Mouse (Mus musculus): ENCODE results near the gene Foxp1.

DNA sequence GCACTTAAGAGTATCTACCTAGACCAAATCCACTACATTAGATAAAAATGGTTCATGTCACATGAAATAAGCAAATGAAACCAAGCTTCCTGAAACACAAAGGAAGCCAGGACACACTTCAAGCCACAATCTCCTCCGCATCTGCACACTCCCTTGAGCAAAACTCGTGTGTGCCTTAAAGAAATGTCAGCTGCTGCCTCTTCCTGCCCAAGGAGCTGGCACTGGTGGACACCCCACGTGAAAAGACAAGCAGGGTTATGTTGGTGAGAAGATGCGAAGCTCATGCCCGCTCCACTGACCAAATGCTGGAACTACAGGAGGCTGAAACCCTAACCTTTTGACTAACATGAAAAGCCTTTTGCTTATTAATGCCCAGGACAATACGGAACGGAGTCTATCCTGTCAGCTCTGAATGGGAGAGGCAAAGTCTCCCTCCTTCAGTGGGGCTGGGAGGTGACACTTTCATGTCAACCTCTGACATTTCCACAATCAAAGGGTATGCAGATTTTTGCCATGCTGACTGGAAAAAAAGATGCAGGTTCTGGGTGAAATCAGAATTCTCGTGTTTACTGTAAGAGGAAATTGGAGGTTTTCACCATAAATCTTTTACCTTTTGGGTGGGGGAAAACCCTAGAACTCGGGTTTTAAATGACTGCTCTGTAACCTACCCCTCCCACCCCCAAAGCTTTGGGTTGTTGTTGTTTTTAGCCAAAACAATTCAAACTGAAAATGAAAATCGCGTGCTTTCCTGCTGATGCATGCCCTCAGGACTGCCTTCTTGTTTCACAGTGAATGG lies 261.4 kb downstream of the Foxp1 start:
- no peak for TF ChIP-seq MYOG (IDR thresholded peaks at IDR 0.05; ENCODE audit: control insufficient read depth in 1 of 3, insufficient read depth in 1 of 3, insufficient read length in 2 of 3, low read depth in 2 of 3)
- TF ChIP-seq POLR2AphosphoS2 (IDR thresholded peaks at IDR 0.05; ENCODE audit: insufficient read length, low read depth): no peak
- no peak for TF ChIP-seq USF1 (IDR thresholded peaks at IDR 0.05; ENCODE audit: low read depth)
- no peak for TF ChIP-seq POLR2A (IDR thresholded peaks at IDR 0.05; ENCODE audit: insufficient read length, low read depth)
- no peak for TF ChIP-seq E2F4 (IDR thresholded peaks at IDR 0.05; ENCODE audit: insufficient read depth)
- TF ChIP-seq MAX (IDR thresholded peaks at IDR 0.05; ENCODE audit: low read depth): no peak
- TF ChIP-seq TCF12 (IDR thresholded peaks at IDR 0.05; ENCODE audit: insufficient read depth, poor library complexity, severe bottlenecking): no peak
- no peak for TF ChIP-seq REST (IDR thresholded peaks at IDR 0.05; ENCODE audit: insufficient read depth, insufficient read length)
- TF ChIP-seq SRF (IDR thresholded peaks at IDR 0.05; ENCODE audit: control insufficient read depth, insufficient read length, low read depth): no peak
